Mouse (Mus musculus): ENCODE results near the gene Exoc5. TPM values are rescaled to one million over a fixed set of nuclear protein-coding genes. Genes with fewer than 3 reads are reported as not detected.

The Exoc5 gene
- total RNA-seq, 4 experiments from 2014 or later, result 15.9 to 17.6 (median 16.8) TPM

GRCm38 (mm10) chr14:49007979-49008378, 58.5 kb downstream of the Exoc5 start:
- no peak for DNase-seq (ENCODE audit: low spot score)

GRCm38 (mm10) chr14:49001655-49002054, 64.8 kb downstream of the Exoc5 start:
- no peak for DNase-seq (ENCODE audit: low spot score)

- DNase-seq (ENCODE audit: low spot score), result no peak
These were observed 67.7 kb downstream of the Exoc5 start for GRCm38 (mm10) chr14:48998795-48999194.

GRCm38 (mm10) chr14:48993861-48994260, 72.6 kb downstream of the Exoc5 start:
- DNase-seq (ENCODE audit: low spot score), result no peak

GRCm38 (mm10) chr14:48992070-48992580, 74.3 kb downstream of the Exoc5 start:
- no peak for DNase-seq (ENCODE audit: low spot score)

- DNase-seq (ENCODE audit: low spot score), result no peak
These were observed 75.3 kb downstream of the Exoc5 start for GRCm38 (mm10) chr14:48991144-48991522.

- peak; percentile 42 for DNase-seq (ENCODE audit: low spot score)
These were observed 75.8 kb downstream of the Exoc5 start for GRCm38 (mm10) chr14:48990471-48991143.

- DNase-seq (ENCODE audit: low spot score), result no peak
These were observed 76.6 kb downstream of the Exoc5 start for GRCm38 (mm10) chr14:48989831-48990230.

GRCm38 (mm10) chr14:48986231-48986630, 80.2 kb downstream of the Exoc5 start:
- no peak for DNase-seq (ENCODE audit: low spot score)

- no peak for DNase-seq (ENCODE audit: low spot score)
These were observed 80.8 kb downstream of the Exoc5 start for GRCm38 (mm10) chr14:48985673-48986072.

- DNase-seq (ENCODE audit: low spot score), result no peak
These were observed 87.5 kb downstream of the Exoc5 start for GRCm38 (mm10) chr14:48978971-48979388.

GRCm38 (mm10) chr14:48971546-48971945, 94.9 kb downstream of the Exoc5 start:
- no peak for DNase-seq (ENCODE audit: low spot score)

- no peak for DNase-seq (ENCODE audit: low spot score)
These were observed 97.8 kb downstream of the Exoc5 start for GRCm38 (mm10) chr14:48968670-48969069.

Other genes with a start within 250 kb of the Exoc5 start
- gene Ap5m1, start 556 bp downstream of the Exoc5 start, total RNA-seq (2022), result 10 to 100 TPM in 2 of 4 experiments, 1 to 10 TPM in 2; 7.9 to 10.3 (median 9.7) TPM
- 10 to 100 TPM; 15.5 to 18.7 (median 16.0) TPM for gene Naa30, start 105.6 kb upstream of the Exoc5 start, total RNA-seq (2022)
- not detected for gene ccdc198, start 178.8 kb upstream of the Exoc5 start, total RNA-seq (2022)